Mouse (Mus musculus) thymus, adult 2 months (tissue): ENCODE data around the gene Zfp831. TPM values are rescaled to one million over a fixed set of nuclear protein-coding genes. Genes with fewer than 3 reads are reported as not detected.

Source experiments
- DNase-seq: peaks from one replicate; pipeline ENCODE4 v3.0.0; 2021
- H3K27ac ChIP-seq: fragments of 200-500 bp; 2 replicates; pipeline ENCODE4 v1.5.1; 2012; ENCODE audit warnings: low read length, control low read depth; ENCODE audit not compliant: control insufficient read depth, insufficient read depth
- H3K27me3 ChIP-seq: fragments of 200-500 bp; 2 replicates; pipeline ENCODE4 v1.6.1; 2012; ENCODE audit warnings: mild to moderate bottlenecking, low read length, moderate library complexity, mixed read lengths; ENCODE audit not compliant: control insufficient read depth, insufficient read depth
- H3K36me3 ChIP-seq: fragments of 200-500 bp; 2 replicates; pipeline ENCODE4 v1.6.1; 2012; ENCODE audit warnings: mild to moderate bottlenecking, low read length, moderate library complexity; ENCODE audit not compliant: control insufficient read depth, insufficient read depth
- H3K4me1 ChIP-seq: fragments of 200-500 bp; replicated peaks from 2 replicates; pipeline ENCODE4 v1.6.1; 2012; ENCODE audit warnings: low read length; ENCODE audit not compliant: control insufficient read depth, insufficient read depth
- H3K4me3 ChIP-seq: fragments of 200-500 bp; 2 replicates; pipeline ENCODE4 v1.5.1; 2012; ENCODE audit warnings: mild to moderate bottlenecking, low read length, control low read depth, moderate library complexity; ENCODE audit not compliant: control insufficient read depth, insufficient read depth
- CTCF ChIP-seq: fragments of 200-500 bp; IDR thresholded peaks from 2 replicates; pipeline ENCODE4 v1.5.1; 2012; ENCODE audit warnings: mild to moderate bottlenecking, control low read depth, low read length, moderate library complexity, borderline replicate concordance; ENCODE audit not compliant: control insufficient read depth, poor library complexity, insufficient read depth; ENCODE audit errors: extremely low read depth
- POLR2A ChIP-seq: fragments of 200-500 bp; IDR thresholded peaks from 2 replicates; pipeline ENCODE4 v1.6.1; 2012; ENCODE audit warnings: mild to moderate bottlenecking, low read length, control low read depth, moderate library complexity; ENCODE audit not compliant: control insufficient read depth, poor library complexity, insufficient read depth; ENCODE audit errors: extremely low read depth
- WGBS: fragments of 180-500 bp; shearing (Covaris S2); methylation state at CpG from one replicate; pipeline ENCODE4 v1.1.7; 2018; 5-methylcytosine and 5-hydroxymethylcytosine counted together
- polyA plus RNA-seq: library from polyadenylated mRNA; depleted of rRNA; stranded (reverse); fragments of >200 nt; gene quantifications from 2 replicates; pipeline ENCODE4 v1.2.3, GENCODE M21; 2012; rRNA removed

Gene Zfp831
- polyA plus RNA-seq, 1 experiment, result 3.1 TPM

GRCm38 (mm10) chr2:174735270-174735669 is 91.9 kb downstream of the Zfp831 start:
- H3K27me3 ChIP-seq, result no peaks in the 10 kb centered on the region
- 100% methylated on average over 1 of the region's 1 CpGs for WGBS
- H3K4me1 ChIP-seq, result no peaks in the 10 kb centered on the region
- no peak overlapping the region for H3K4me3 ChIP-seq
- DNase-seq, result no peak
- H3K36me3 ChIP-seq, result no peaks in the 10 kb centered on the region
- H3K27ac ChIP-seq, result no peak overlapping the region
- TF ChIP-seq CTCF (no peak), POLR2A (no peak)

- no peak overlapping the region for H3K27ac ChIP-seq
- TF ChIP-seq POLR2A (no peak), CTCF (no peak)
- DNase-seq, result no peak
- no peaks in the 10 kb centered on the region for H3K27me3 ChIP-seq
- H3K4me3 ChIP-seq, result no peak overlapping the region
- no peaks in the 10 kb centered on the region for H3K36me3 ChIP-seq
- no peaks in the 10 kb centered on the region for H3K4me1 ChIP-seq
- WGBS, result 88% methylated on average over 1 of the region's 1 CpGs
Observed at GRCm38 (mm10) chr2:174747182-174747581, 103.8 kb downstream of the Zfp831 start.

- Histone ChIP-seq H3K4me3 (no peak overlapping the region), H3K27me3 (no peaks in the 10 kb centered on the region), H3K36me3 (no peaks in the 10 kb centered on the region), H3K27ac (no peak overlapping the region), H3K4me1 (no peaks in the 10 kb centered on the region)
- TF ChIP-seq POLR2A (no peak), CTCF (no peak)
- DNase-seq, result no peak
- WGBS, result 88% methylated on average over 8 of the region's 8 CpGs
Observed at GRCm38 (mm10) chr2:174748381-174748780, 105.0 kb downstream of the Zfp831 start.

- Histone ChIP-seq H3K36me3 (no peaks in the 10 kb centered on the region), H3K27me3 (no peaks in the 10 kb centered on the region), H3K4me3 (no peak overlapping the region), H3K27ac (no peak overlapping the region), H3K4me1 (no peaks in the 10 kb centered on the region)
- WGBS, result 97% methylated on average over 1 of the region's 1 CpGs
- no peak for DNase-seq
- no peak for TF ChIP-seq POLR2A
- TF ChIP-seq CTCF, result no peak
Observed at GRCm38 (mm10) chr2:174753197-174753596, 109.9 kb downstream of the Zfp831 start.

- DNase-seq, result no peak
- no peak for TF ChIP-seq CTCF
- TF ChIP-seq POLR2A, result no peak
- Histone ChIP-seq H3K27me3 (no peaks in the 10 kb centered on the region), H3K36me3 (no peaks in the 10 kb centered on the region), H3K4me1 (no peaks in the 10 kb centered on the region), H3K4me3 (no peak overlapping the region), H3K27ac (no peak overlapping the region)
- WGBS, result 98% methylated on average over 1 of the region's 1 CpGs
Observed at GRCm38 (mm10) chr2:174754231-174754630, 110.9 kb downstream of the Zfp831 start.

GRCm38 (mm10) chr2:174759189-174759588 is 115.9 kb downstream of the Zfp831 start:
- H3K4me1 ChIP-seq, result no peaks in the 10 kb centered on the region
- DNase-seq, result no peak
- H3K27me3 ChIP-seq, result no peaks in the 10 kb centered on the region
- no peak for TF ChIP-seq POLR2A
- no peak for TF ChIP-seq CTCF
- H3K27ac ChIP-seq, result no peak overlapping the region
- 90% methylated on average over 4 of the region's 4 CpGs for WGBS
- no peak overlapping the region for H3K4me3 ChIP-seq
- no peaks in the 10 kb centered on the region for H3K36me3 ChIP-seq

Other genes with a start within 250 kb of the Zfp831 start
- gene Nelfcd, start 227.7 kb upstream of the Zfp831 start, polyA plus RNA-seq, result 99.3 and 107 TPM in 2 replicates
- gene Ctsz, start 204.5 kb upstream of the Zfp831 start, polyA plus RNA-seq, result 252 and 284 TPM in 2 replicates
- gene Tubb1, start 192.8 kb upstream of the Zfp831 start, polyA plus RNA-seq, result 0.48 and 1.6 TPM in 2 replicates
- gene Atp5e, start 179.4 kb upstream of the Zfp831 start, polyA plus RNA-seq, result 273 and 315 TPM in 2 replicates
- 62.8 and 67.4 TPM in 2 replicates for gene Prelid3b, start 170.5 kb upstream of the Zfp831 start, polyA plus RNA-seq
- gene Edn3, start 117.1 kb downstream of the Zfp831 start, polyA plus RNA-seq, result 0.08 and 0.10 TPM in 2 replicates